Mouse (Mus musculus) liver, postnatal 0 days (tissue): ENCODE results near the gene Cdk19.

Source experiments
- CTCF ChIP-seq: sonication (generic); IDR thresholded peaks from 2 replicates; pipeline ENCODE4 v1.5.1; 2016; ENCODE audit warnings: antibody characterized with exemption, low read depth
- EP300 ChIP-seq: IDR thresholded peaks from 2 replicates; pipeline ENCODE4 v1.6.1; 2016; ENCODE audit warnings: antibody characterized with exemption, low read depth, mild to moderate bottlenecking

DNA sequence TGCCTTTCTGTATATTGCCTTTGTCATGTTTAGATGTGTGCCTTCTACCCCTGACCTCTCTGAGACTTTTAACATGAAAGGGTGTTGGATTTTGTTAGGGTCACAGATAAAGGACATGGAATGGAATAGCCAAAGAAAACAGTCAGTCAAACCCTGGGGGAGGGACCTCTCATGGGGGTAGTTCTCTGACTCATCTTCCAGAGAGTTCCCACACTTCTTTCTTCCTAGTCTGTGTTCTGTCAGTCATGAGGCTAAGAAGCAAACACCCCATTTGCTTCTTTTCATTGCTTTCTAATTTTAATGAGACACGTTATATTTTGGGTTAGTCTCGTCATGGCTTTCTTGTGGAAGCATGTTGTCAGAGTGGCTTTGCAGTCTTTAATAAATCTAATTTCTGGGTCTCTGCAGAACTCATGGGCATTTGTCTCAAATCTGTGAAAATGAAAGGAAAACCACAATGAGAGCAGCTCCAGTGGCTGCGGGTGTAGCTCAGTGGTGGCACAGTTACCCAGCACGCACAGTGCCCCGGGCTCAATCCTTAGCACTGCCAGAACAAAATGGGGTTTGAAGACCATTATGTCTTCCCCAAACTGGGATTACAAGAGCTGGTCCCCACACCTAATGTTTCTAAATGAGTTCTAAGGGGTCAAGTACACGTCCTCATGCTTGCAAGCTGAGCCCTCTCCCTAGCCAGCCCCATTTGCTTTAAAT is 149.9 kb downstream of the Cdk19 start:
- no peak for TF ChIP-seq CTCF
- TF ChIP-seq EP300, result no peak
